In the genomic region with DNA sequence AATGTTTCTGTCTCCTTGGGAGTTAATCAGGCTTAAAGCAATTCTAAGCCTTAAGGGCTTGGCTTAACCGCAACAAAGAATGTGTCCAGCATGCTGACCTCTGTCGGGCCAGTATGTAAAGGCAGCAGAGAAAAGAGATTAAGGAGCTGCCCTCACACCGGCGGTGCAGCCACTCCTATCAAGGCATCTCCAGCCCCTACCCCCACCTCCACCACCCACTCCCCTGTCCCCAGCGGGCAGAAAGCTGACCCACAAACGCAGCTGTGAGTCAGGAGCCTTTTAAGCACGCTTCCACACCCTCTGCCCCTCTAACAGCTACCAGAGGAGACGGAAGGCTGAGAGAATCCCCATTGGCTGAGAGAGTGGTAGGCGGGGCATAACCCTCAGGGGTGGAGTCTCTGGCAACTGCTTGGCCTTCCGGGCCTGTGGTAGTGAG, we compare ENCODE assay signal across 8 mouse cellular contexts. TPM values are rescaled to one million over a fixed set of nuclear protein-coding genes. Genes with fewer than 3 reads are reported as not detected.
A peak's percentile ranks its signal among the peaks of the same experiment; 100 is the strongest.
DNase-seq lines count a peak whose midpoint lies in the region; ATAC-seq and TF ChIP-seq lines count a peak whose summit lies in the region.

No protein-coding gene starts in this region.

- TF ChIP-seq CTCF in CH12.LX (conservative IDR thresholded peaks at IDR 0.05 in 1 of 2, IDR thresholded peaks at IDR 0.05 in 1 of 2; ENCODE audit: low read depth in 2 of 2, low read length in 2 of 2): no peak
- TF ChIP-seq CTCF in gastrocnemius, adult 2 months (IDR thresholded peaks at IDR 0.05): no peak
- peak; percentile 57 for TF ChIP-seq CTCF in hindbrain, postnatal 0 days (IDR thresholded peaks at IDR 0.05; ENCODE audit: low read depth)
- TF ChIP-seq CTCF in liver, embryonic 14.5 days (IDR thresholded peaks at IDR 0.05; ENCODE audit: low read depth): no peak

- peak; percentile 35 for DNase-seq in CH12.LX (ENCODE audit: extremely low read depth)
- DNase-seq in adrenal gland, postnatal 10 days: peak; percentile 78
- peak; percentile 51 for DNase-seq in gastrocnemius, adult 2 months
- peak; percentile 70 for DNase-seq in hindbrain, postnatal 0 days (ENCODE audit: low spot score)
- DNase-seq in liver, embryonic 14.5 days (ENCODE audit: low read depth in 3 of 3, low spot score in 3 of 3): peak in 1 of 3 experiments; percentile 1
- peak; percentile 42 for DNase-seq in urinary bladder, postnatal 25 days (ENCODE audit: low spot score)
- DNase-seq in left cerebral cortex, adult 9 months (ENCODE audit: low spot score in 2 of 2): no peak

- no peak overlapping the region for H3K27ac ChIP-seq in CH12.LX (ENCODE audit: insufficient read depth, low read depth)
- H3K27ac ChIP-seq in gastrocnemius, adult 2 months: no peak overlapping the region
- H3K27ac ChIP-seq in hindbrain, postnatal 0 days: no peak overlapping the region
- H3K27ac ChIP-seq in liver, embryonic 14.5 days: no peak overlapping the region
- peak overlapping the region; percentile 28; the same call in 1 of the 2 replicates for H3K27ac ChIP-seq in neural tube, embryonic 12.5 days

- no peak for TF ChIP-seq EP300 in CH12.LX (IDR thresholded peaks at IDR 0.05; ENCODE audit: low read length)
- no peak for TF ChIP-seq EP300 in liver, embryonic 14.5 days (IDR thresholded peaks at IDR 0.05; ENCODE audit: low read depth)

- H3K4me2 ChIP-seq in CH12.LX (ENCODE audit: insufficient read depth, low read depth, poor library complexity, severe bottlenecking): no peak overlapping the region
- H3K4me2 ChIP-seq in hindbrain, postnatal 0 days (ENCODE audit: low read depth, low read length): peak overlapping the region; percentile 54
- peak overlapping the region; percentile 40; the same call in 1 of the 2 replicates for H3K4me2 ChIP-seq in liver, embryonic 14.5 days (ENCODE audit: low read depth)
- peak overlapping the region; percentile 57 for H3K4me2 ChIP-seq in neural tube, embryonic 12.5 days (replicated peaks)

- no peak overlapping the region for H3K9ac ChIP-seq in CH12.LX (ENCODE audit: insufficient read depth, low read depth)
- H3K9ac ChIP-seq in hindbrain, postnatal 0 days (replicated peaks; ENCODE audit: low read length): 0 out of 2 replicates have a peak overlapping the region, but pooled peaks have one; percentile 19
- H3K9ac ChIP-seq in liver, embryonic 14.5 days (replicated peaks): no peak overlapping the region
- H3K9ac ChIP-seq in neural tube, embryonic 12.5 days: peak overlapping the region; percentile 48; the same call in 1 of the 2 replicates

- no peaks in the 10 kb centered on the region for H3K9me3 ChIP-seq in CH12.LX (replicated peaks; ENCODE audit: low read length)
- H3K9me3 ChIP-seq in hindbrain, postnatal 0 days (ENCODE audit: low read length): no peaks in the 10 kb centered on the region
- no peaks in the 10 kb centered on the region for H3K9me3 ChIP-seq in liver, embryonic 14.5 days (ENCODE audit: control insufficient read depth, low read length)
- no peaks in the 10 kb centered on the region for H3K9me3 ChIP-seq in neural tube, embryonic 12.5 days

- in situ Hi-C loops in CH12.LX (cut with MboI; ENCODE audit: low pct_ligation_motif_present, low pct_unique_long_range_greater_than_20kb, low sequenced_read_pairs): no loop called here

- no peaks in the 10 kb centered on the region for H3K36me3 ChIP-seq in CH12.LX (replicated peaks in 1 of 2; ENCODE audit: control insufficient read depth in 1 of 2, insufficient read depth in 1 of 2, low read length in 1 of 2)
- H3K36me3 ChIP-seq in hindbrain, postnatal 0 days (ENCODE audit: insufficient read depth, low read length): no peaks in the 10 kb centered on the region
- no peaks in the 10 kb centered on the region for H3K36me3 ChIP-seq in liver, embryonic 14.5 days (replicated peaks; ENCODE audit: control insufficient read depth, insufficient read depth, low read depth)
- no peaks in the 10 kb centered on the region for H3K36me3 ChIP-seq in neural tube, embryonic 12.5 days

- no peak overlapping the region for H3K4me3 ChIP-seq in CH12.LX (replicated peaks in 1 of 3; ENCODE audit: low read depth in 2 of 3, low read length in 2 of 3, poor library complexity in 1 of 3)
- H3K4me3 ChIP-seq in gastrocnemius, adult 2 months: peak overlapping the region; percentile 52
- peak overlapping the region; percentile 34 for H3K4me3 ChIP-seq in hindbrain, postnatal 0 days (ENCODE audit: low read length)
- peak overlapping the region in 1 of 2 experiments; percentile 53; a peak in 1 of 4 replicates for H3K4me3 ChIP-seq in liver, embryonic 14.5 days (ENCODE audit: insufficient read depth in 1 of 2, low read depth in 2 of 2, low read length in 2 of 2)
- peak overlapping the region; percentile 27 for H3K4me3 ChIP-seq in neural tube, embryonic 12.5 days

- dilution Hi-C loops in CH12.LX (cut with MboI; ENCODE audit: extremely low pct_ligation_motif_present, extremely low pct_unique_long_range_greater_than_20kb, low sequenced_read_pairs): no loop called here

- TF ChIP-seq RAD21 in CH12.LX (IDR thresholded peaks at IDR 0.05; ENCODE audit: low read depth, low read length): no peak

- peak; percentile 95 for ATAC-seq in hindbrain, postnatal 0 days
- ATAC-seq in liver, embryonic 14.5 days (ENCODE audit: insufficient read depth): 0 out of 2 replicates have a peak, but pooled peaks have one; percentile 53
- peak; percentile 97 for ATAC-seq in neural tube, embryonic 12.5 days (ENCODE audit: low FRiP score, low read depth)

- H3K79me2 ChIP-seq in CH12.LX (replicated peaks; ENCODE audit: control insufficient read depth, extremely low read depth, insufficient read depth, poor library complexity, severe bottlenecking): no peaks in the 10 kb centered on the region

- 3% methylated on average over 10 of the region's 10 CpGs for WGBS in hindbrain, postnatal 0 days
- 1% methylated on average over 10 of the region's 10 CpGs for WGBS in liver, embryonic 14.5 days (ENCODE audit: insufficient replicate concordance)
- WGBS in neural tube, embryonic 12.5 days: under 1% methylated on average over 10 of the region's 10 CpGs

- H3K4me1 ChIP-seq in CH12.LX (ENCODE audit: control insufficient read depth in 1 of 2, insufficient read depth in 2 of 2): peaks cover 0 to 8% of the 10 kb centered on the region in 2 experiments; a peak in 2 of 4 replicates
- H3K4me1 ChIP-seq in hindbrain, postnatal 0 days (ENCODE audit: insufficient read depth, low read length): no peaks in the 10 kb centered on the region; the same call in 1 of the 2 replicates
- H3K4me1 ChIP-seq in liver, embryonic 14.5 days (replicated peaks; ENCODE audit: control insufficient read depth in 2 of 2, insufficient read depth in 2 of 2, low read length in 1 of 2): no peaks in the 10 kb centered on the region
- H3K4me1 ChIP-seq in neural tube, embryonic 12.5 days: peaks cover 11% of the 10 kb centered on the region; the same call in 1 of the 2 replicates

- intact Hi-C loops in gastrocnemius, adult 2 months (cut with DNase I): loop anchor here (5.0 kb wide), 1 partner anchor 399 kb away; no protein-coding TSS in a partner anchor

- H3K27me3 ChIP-seq in CH12.LX (replicated peaks): no peaks in the 10 kb centered on the region
- no peaks in the 10 kb centered on the region for H3K27me3 ChIP-seq in hindbrain, postnatal 0 days (ENCODE audit: insufficient read depth, low read length)
- H3K27me3 ChIP-seq in liver, embryonic 14.5 days (ENCODE audit: control insufficient read depth, insufficient read depth, low read length): no peaks in the 10 kb centered on the region
- no peaks in the 10 kb centered on the region for H3K27me3 ChIP-seq in neural tube, embryonic 12.5 days (replicated peaks)

- no peak for TF ChIP-seq POLR2A in CH12.LX (IDR thresholded peaks at IDR 0.05; ENCODE audit: low read depth, low read length)

TF ChIP-seq in CH12.LX, 34 proteins besides CTCF, POLR2A, EP300 and RAD21:
- TF ChIP-seq CHD2 (IDR thresholded peaks at IDR 0.05; ENCODE audit: low read length): no peak
- TF ChIP-seq ETS1 (conservative IDR thresholded peaks at IDR 0.05; ENCODE audit: low read depth, low read length): no peak
- TF ChIP-seq ZMIZ1 (IDR thresholded peaks at IDR 0.05; ENCODE audit: low read depth, low read length): no peak
- TF ChIP-seq ZNF384 (IDR thresholded peaks at IDR 0.05; ENCODE audit: low read depth, low read length): no peak

RNA-seq across cellular contexts. Expression of a gene that starts 18.1 kb away (rescaled TPM):
- 0.04 TPM in 2 replicates for total RNA-seq in CH12.LX (2012; rRNA removed)
- total RNA-seq in CH12.LX (2014; rRNA removed): 0.01 and 0.03 TPM in 2 replicates
- 0.15 and 0.26 TPM in 2 replicates for polyA plus RNA-seq in CH12.LX (2012; ENCODE audit: insufficient read length, low read depth)
- 10 to 100 TPM; 15.6 to 22.3 TPM for total RNA-seq in adrenal gland, postnatal 10 days (2021)
- total RNA-seq in gastrocnemius, adult 2 months (2021): under 1 TPM; 0.13 to 0.73 TPM
- total RNA-seq in hindbrain, postnatal 0 days (2014; rRNA removed): 49.7 and 49.8 TPM in 2 replicates
- 24.1 and 24.7 TPM in 2 replicates for polyA plus RNA-seq in hindbrain, postnatal 0 days (2015; fragmentation: Nextera tagmentation; extraction: Ambion mirVana)
- 0.11 and 0.13 TPM in 2 replicates for polyA plus RNA-seq in liver, embryonic 14.5 days (2012; rRNA removed)
- polyA plus RNA-seq in liver, embryonic 14.5 days (2014; fragmentation: Nextera tagmentation; extraction: Ambion mirVana): 0.16 and 0.28 TPM in 2 replicates
- polyA plus RNA-seq in neural tube, embryonic 12.5 days (2016; fragmentation: Nextera tagmentation; extraction: Ambion mirVana): 33.0 and 35.0 TPM in 2 replicates

Comparison
In these comparisons a context has a peak if more than half of its experiments do, and no peak if none do; other contexts are left out.
1. DNase-seq: peak in CH12.LX (single experiment), adrenal gland, postnatal 10 days (single experiment), gastrocnemius, adult 2 months (single experiment), hindbrain, postnatal 0 days (single experiment) and urinary bladder, postnatal 25 days (single experiment); none in left cerebral cortex, adult 9 months (0 of 2).
2. H3K4me3 ChIP-seq: peak in gastrocnemius, adult 2 months (single experiment), hindbrain, postnatal 0 days (single experiment) and neural tube, embryonic 12.5 days (single experiment); none in CH12.LX (0 of 3).
3. H3K9ac ChIP-seq: peak in hindbrain, postnatal 0 days (single experiment) and neural tube, embryonic 12.5 days (single experiment); none in CH12.LX (single experiment) and liver, embryonic 14.5 days (single experiment).
4. RNA of a gene that starts 18.1 kb away (total RNA-seq): 49.7 to 49.8 TPM in hindbrain, postnatal 0 days and 15.6 to 22.3 TPM in adrenal gland, postnatal 10 days; 0.13 to 0.73 TPM in gastrocnemius, adult 2 months and 0.01 to 0.04 TPM in CH12.LX; every median in the first group is over 4 times any median in the second.
5. Peak in every context shown above with its lines, with median percentiles within 50 percentile points of each other: ATAC-seq.